Mouse (Mus musculus): ENCODE data around the gene Apoc4. TPM values are rescaled to one million over a fixed set of nuclear protein-coding genes. Genes with fewer than 3 reads are reported as not detected.
"Not testable (repeated sequence)": the region's sequence is repeated elsewhere in the genome, so short reads cannot be mapped to it uniquely, and the experiment has no call there.

The Apoc4 gene
- polyA plus RNA-seq, 1 experiment from 2014 or later, result not detected

GRCm38 (mm10) chr7:19686927-19687583 lies 5.8 kb upstream of the Apoc4 start:
- not testable (repeated sequence) for H3K9ac ChIP-seq; ATAC-seq (ENCODE audit: low FRiP score, low read depth); H3K27me3 ChIP-seq; H3K9me3 ChIP-seq; H3K36me3 ChIP-seq; H3K4me3 ChIP-seq; H3K27ac ChIP-seq (replicated peaks); H3K4me2 ChIP-seq; H3K4me1 ChIP-seq (replicated peaks)
- 80% methylated on average over 8 of the region's 8 CpGs for WGBS

GRCm38 (mm10) chr7:19686521-19686920 lies 5.2 kb upstream of the Apoc4 start:
- Histone ChIP-seq H3K4me2 (no peak overlapping the region), H3K4me1 (replicated peaks) (no peaks in the 10 kb centered on the region), H3K9me3 (no peaks in the 10 kb centered on the region), H3K27ac (replicated peaks) (no peak overlapping the region), H3K4me3 (no peak overlapping the region), H3K36me3 (no peaks in the 10 kb centered on the region), H3K27me3 (no peaks in the 10 kb centered on the region), H3K9ac (no peak overlapping the region)
- no peak for ATAC-seq (ENCODE audit: low FRiP score, low read depth)
- 90% methylated on average over 6 of the region's 6 CpGs for WGBS

DNA sequence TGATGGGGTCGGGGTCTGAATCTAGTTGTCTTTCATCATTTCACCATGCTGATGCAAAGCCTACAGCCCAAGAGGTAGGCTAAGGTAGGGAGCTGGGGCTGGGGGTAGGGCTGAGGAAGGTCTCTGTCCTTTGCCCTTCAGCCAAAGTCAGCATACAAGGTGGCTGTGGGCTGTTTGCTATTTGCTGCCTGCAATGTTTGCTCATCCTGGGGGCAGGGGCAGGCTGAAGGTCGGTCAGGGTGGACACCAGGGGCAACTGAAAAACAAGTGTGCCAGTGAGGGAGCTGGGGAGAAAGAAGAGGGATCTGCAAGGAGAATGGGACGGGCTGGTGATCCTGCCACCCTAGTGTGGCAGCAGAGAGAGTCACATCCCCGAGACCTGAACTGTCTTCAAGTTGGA lies 4.1 kb upstream of the Apoc4 start:
- 59% methylated on average over 4 of the region's 4 CpGs for WGBS
- Histone ChIP-seq H3K4me2 (no peak overlapping the region), H3K27ac (replicated peaks) (no peak overlapping the region), H3K27me3 (no peaks in the 10 kb centered on the region), H3K4me3 (no peak overlapping the region), H3K36me3 (no peaks in the 10 kb centered on the region), H3K4me1 (replicated peaks) (no peaks in the 10 kb centered on the region), H3K9me3 (no peaks in the 10 kb centered on the region), H3K9ac (no peak overlapping the region)
- no peak for ATAC-seq (ENCODE audit: low FRiP score, low read depth)

- no peak overlapping the region for H3K27ac ChIP-seq (replicated peaks)
- no peak overlapping the region for H3K9ac ChIP-seq
- no peaks in the 10 kb centered on the region for H3K4me1 ChIP-seq (replicated peaks)
- H3K4me3 ChIP-seq, result no peak overlapping the region
- no peak for ATAC-seq (ENCODE audit: low FRiP score, low read depth)
- H3K9me3 ChIP-seq, result no peaks in the 10 kb centered on the region
- 90% methylated on average over 6 of the region's 6 CpGs for whole genome bisulfite sequencing
- H3K27me3 ChIP-seq, result no peaks in the 10 kb centered on the region
- no peak overlapping the region for H3K4me2 ChIP-seq
- no peaks in the 10 kb centered on the region for H3K36me3 ChIP-seq
Measured at GRCm38 (mm10) chr7:19683771-19684201, 2.5 kb upstream of the Apoc4 start.

GRCm38 (mm10) chr7:19682979-19683378 lies 1.7 kb upstream of the Apoc4 start:
- no peaks in the 10 kb centered on the region for H3K36me3 ChIP-seq

GRCm38 (mm10) chr7:19680702-19681101 lies 577 bp downstream of the Apoc4 start:
- no peaks in the 10 kb centered on the region for H3K36me3 ChIP-seq
- H3K9me3 ChIP-seq, result no peaks in the 10 kb centered on the region
- H3K27me3 ChIP-seq, result no peaks in the 10 kb centered on the region
- no peak for ATAC-seq (ENCODE audit: low FRiP score, low read depth)
- no peak overlapping the region for H3K4me3 ChIP-seq
- no peak overlapping the region for H3K9ac ChIP-seq
- no peak overlapping the region for H3K4me2 ChIP-seq
- WGBS, result 92% methylated on average over 2 of the region's 2 CpGs
- H3K4me1 ChIP-seq (replicated peaks), result no peaks in the 10 kb centered on the region
- H3K27ac ChIP-seq (replicated peaks), result no peak overlapping the region

More at GRCm38 (mm10) chr7:19682979-19683378, 1.7 kb upstream of the Apoc4 start:
- Histone ChIP-seq H3K27ac (replicated peaks) (no peak overlapping the region), H3K9ac (no peak overlapping the region), H3K4me2 (no peak overlapping the region), H3K4me3 (no peak overlapping the region), H3K9me3 (no peaks in the 10 kb centered on the region), H3K27me3 (no peaks in the 10 kb centered on the region), H3K4me1 (replicated peaks) (no peaks in the 10 kb centered on the region)
- ATAC-seq (ENCODE audit: low FRiP score, low read depth), result no peak
- 89% methylated on average over 3 of the region's 3 CpGs for WGBS

DNA sequence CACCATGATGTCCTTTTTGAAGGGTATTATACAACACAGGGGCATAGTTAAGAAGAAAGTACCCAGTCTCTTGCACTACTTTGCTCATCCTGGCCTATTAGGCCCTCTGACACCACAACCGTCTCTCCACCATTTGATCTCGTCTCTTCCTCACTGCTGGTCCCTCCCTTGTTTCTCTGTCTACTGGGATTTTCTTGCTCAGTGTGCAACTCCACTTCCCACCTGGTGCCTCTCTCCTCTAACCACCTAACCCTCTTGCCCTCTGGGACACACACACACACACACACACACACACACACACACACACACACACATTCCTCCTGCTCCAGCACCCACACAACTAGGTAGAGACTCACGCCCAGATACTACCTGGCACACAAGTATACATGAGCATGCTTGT lies 2.4 kb downstream of the Apoc4 start:
- Histone ChIP-seq H3K36me3 (no peaks in the 10 kb centered on the region), H3K4me1 (replicated peaks) (no peaks in the 10 kb centered on the region), H3K27me3 (no peaks in the 10 kb centered on the region), H3K4me3 (no peak overlapping the region), H3K9me3 (no peaks in the 10 kb centered on the region), H3K4me2 (no peak overlapping the region), H3K27ac (replicated peaks) (no peak overlapping the region), H3K9ac (no peak overlapping the region)
- ATAC-seq (ENCODE audit: low FRiP score, low read depth), result no peak
- 89% methylated on average over 3 of the region's 3 CpGs for WGBS

DNA sequence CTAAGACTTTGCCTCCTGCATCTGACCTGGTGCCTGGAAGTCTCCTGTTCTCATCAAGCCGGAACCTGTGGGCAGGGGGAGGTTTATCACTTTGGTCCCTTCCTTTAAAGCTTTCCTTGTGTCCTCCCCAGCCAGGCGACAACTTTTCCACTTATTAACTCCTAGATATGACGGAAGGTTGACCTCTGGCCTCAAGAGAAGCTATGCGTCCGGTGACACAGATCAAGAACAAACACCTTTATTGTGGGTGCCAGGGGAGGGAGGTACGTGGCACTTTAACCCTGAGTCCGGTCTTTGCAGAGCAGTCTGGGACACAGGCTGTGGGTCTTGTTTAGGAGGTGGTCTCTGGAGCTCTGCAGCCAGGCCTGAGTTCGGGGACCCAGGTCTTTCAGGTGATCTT lies 3.4 kb downstream of the Apoc4 start, which contains the start of gene Apoc2:
Apoc2 (minus strand) TSS at position 70 of the 400 bp plus-strand sequence.
- H3K4me1 ChIP-seq (replicated peaks), result no peaks in the 10 kb centered on the region
- H3K36me3 ChIP-seq, result no peaks in the 10 kb centered on the region
- no peak within 1 kb of the TSS for H3K27ac ChIP-seq (replicated peaks)
- H3K4me3 ChIP-seq, result no peak within 1 kb of the TSS
- H3K27me3 ChIP-seq, result no peaks in the 10 kb centered on the region
- 80% methylated on average over 8 of the region's 8 CpGs for WGBS
- no peak within 1 kb of the TSS for H3K9ac ChIP-seq
- H3K9me3 ChIP-seq, result no peaks in the 10 kb centered on the region
- no peak within 1 kb of the TSS for H3K4me2 ChIP-seq
- ATAC-seq (ENCODE audit: low FRiP score, low read depth), result no peak

DNA sequence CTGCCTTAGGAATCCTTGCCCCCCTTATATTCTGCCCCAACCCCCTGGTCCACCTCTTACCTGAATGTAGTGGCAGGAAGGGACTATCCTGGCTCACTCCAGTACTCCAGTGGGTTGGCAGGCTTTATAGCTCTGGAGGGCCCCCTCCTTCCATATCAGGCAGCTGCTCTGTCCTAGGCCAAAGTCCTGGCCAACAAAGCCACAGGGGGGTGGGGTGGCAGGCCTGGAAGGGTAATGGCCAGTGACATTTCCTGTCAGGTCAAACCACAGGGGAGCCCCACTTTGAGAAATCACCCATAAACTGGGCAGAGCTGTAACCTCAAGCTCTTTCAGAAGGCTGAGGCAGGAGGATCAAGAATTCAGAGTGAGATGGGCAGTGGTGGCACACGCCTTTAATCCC lies 4.6 kb downstream of the Apoc4 start:
- no peaks in the 10 kb centered on the region for H3K9me3 ChIP-seq
- H3K27me3 ChIP-seq, result no peaks in the 10 kb centered on the region
- H3K27ac ChIP-seq (replicated peaks), result no peak overlapping the region
- H3K4me3 ChIP-seq, result no peak overlapping the region
- no peak for ATAC-seq (ENCODE audit: low FRiP score, low read depth)
- no peaks in the 10 kb centered on the region for H3K36me3 ChIP-seq
- WGBS, result 71% methylated on average over 1 of the region's 1 CpGs
- no peak overlapping the region for H3K4me2 ChIP-seq
- H3K9ac ChIP-seq, result no peak overlapping the region
- H3K4me1 ChIP-seq (replicated peaks), result no peaks in the 10 kb centered on the region

DNA sequence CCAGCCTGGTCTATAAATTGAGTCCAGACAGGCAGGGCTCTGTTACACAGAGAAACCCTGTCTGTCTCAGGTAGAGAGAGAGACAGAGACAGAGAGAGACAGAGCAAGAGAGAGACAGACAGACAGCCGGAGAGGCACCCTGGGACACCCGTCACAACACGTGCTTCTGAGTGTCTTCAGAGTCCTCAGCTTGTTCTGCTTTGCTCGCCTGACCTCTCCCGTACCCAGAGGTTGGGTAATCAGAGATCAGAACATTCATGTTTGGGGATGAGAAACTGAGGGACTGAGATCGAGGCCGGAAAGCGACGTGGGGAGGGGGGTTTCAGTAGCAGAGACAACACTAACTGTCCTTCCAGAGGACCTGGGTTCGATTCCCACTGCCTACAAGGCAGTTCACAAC lies 5.5 kb downstream of the Apoc4 start:
- Histone ChIP-seq H3K9me3 (no peaks in the 10 kb centered on the region), H3K27me3 (no peaks in the 10 kb centered on the region), H3K36me3 (no peaks in the 10 kb centered on the region), H3K4me1 (replicated peaks) (no peaks in the 10 kb centered on the region), H3K27ac (replicated peaks) (no peak overlapping the region), H3K9ac (no peak overlapping the region), H3K4me2 (no peak overlapping the region), H3K4me3 (no peak overlapping the region)
- ATAC-seq (ENCODE audit: low FRiP score, low read depth), result no peak
- 85% methylated on average over 10 of the region's 10 CpGs for WGBS

DNA sequence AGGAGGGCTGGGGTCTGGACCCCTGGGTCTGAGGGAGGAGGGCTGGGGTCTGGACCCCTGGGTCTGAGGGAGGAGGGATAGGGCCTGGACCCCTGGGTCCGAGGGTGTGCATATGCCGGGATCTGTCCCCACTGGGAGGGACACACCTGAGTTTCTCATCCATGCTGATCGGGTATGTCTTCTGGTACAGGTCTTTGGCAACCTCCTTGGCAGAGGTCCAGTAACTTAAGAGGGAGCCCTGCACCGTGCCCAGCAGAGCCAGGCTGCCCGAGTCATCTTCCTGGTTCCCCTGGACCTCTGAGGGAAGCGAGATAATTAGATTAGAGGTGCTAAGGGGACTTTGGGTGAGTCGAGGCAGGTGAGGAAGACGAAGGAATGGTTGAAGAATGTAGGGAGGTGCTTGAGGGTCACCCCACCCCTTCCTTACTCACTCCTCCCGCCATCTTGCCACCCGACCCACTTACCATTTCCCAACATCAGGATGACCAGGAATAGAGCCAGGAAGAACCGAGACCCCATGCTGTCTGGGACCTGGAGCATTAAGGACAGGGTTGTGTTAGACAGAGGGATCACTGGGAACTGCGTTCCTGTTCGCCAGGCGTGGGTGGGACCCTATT lies 8.1 kb downstream of the Apoc4 start:
- Histone ChIP-seq H3K27ac (replicated peaks) (no peak overlapping the region), H3K4me2 (no peak overlapping the region), H3K9ac (no peak overlapping the region), H3K4me3 (no peak overlapping the region), H3K4me1 (replicated peaks) (peaks cover 5% of the 10 kb centered on the region; the same call in 1 of the 2 replicates), H3K9me3 (no peaks in the 10 kb centered on the region), H3K36me3 (no peaks in the 10 kb centered on the region), H3K27me3 (no peaks in the 10 kb centered on the region)
- ATAC-seq (ENCODE audit: low FRiP score, low read depth), result no peak
- WGBS, result 72% methylated on average over 14 of the region's 14 CpGs

DNA sequence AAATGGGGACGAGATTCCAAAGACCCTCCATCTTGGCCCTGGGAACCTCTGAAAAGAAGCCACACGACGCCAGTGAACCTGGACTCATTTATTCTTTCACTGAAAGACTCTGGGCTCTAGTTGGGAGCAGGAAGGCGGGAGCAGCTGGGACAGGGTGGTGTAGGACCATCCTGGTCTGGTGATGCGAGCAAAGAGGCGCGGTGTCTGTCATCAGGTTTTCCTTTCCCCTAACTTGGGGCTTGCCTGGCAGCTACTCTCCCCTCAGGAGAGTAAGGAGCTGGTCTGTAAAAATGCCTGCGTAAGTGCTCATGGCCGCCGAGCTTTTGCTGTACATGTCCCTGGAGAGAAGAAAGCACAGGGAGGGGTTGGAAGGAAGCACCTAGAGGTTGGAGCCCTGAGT lies 9.8 kb downstream of the Apoc4 start:
- H3K27ac ChIP-seq (replicated peaks), result no peak overlapping the region

More for the DNA sequence above, 9.8 kb downstream of the Apoc4 start:
- H3K36me3 ChIP-seq, result no peaks in the 10 kb centered on the region
- ATAC-seq (ENCODE audit: low FRiP score, low read depth), result no peak
- H3K9ac ChIP-seq, result no peak overlapping the region
- H3K9me3 ChIP-seq, result no peaks in the 10 kb centered on the region
- 71% methylated on average over 10 of the region's 10 CpGs for WGBS
- no peak overlapping the region for H3K4me2 ChIP-seq
- no peaks in the 10 kb centered on the region for H3K27me3 ChIP-seq
- peaks cover 5% of the 10 kb centered on the region; the same call in 1 of the 2 replicates for H3K4me1 ChIP-seq (replicated peaks)
- H3K4me3 ChIP-seq, result no peak overlapping the region

All from hindbrain, embryonic 15.5 days (tissue).